11 mouse cellular contexts compared by ENCODE assay signal in the genomic region with DNA sequence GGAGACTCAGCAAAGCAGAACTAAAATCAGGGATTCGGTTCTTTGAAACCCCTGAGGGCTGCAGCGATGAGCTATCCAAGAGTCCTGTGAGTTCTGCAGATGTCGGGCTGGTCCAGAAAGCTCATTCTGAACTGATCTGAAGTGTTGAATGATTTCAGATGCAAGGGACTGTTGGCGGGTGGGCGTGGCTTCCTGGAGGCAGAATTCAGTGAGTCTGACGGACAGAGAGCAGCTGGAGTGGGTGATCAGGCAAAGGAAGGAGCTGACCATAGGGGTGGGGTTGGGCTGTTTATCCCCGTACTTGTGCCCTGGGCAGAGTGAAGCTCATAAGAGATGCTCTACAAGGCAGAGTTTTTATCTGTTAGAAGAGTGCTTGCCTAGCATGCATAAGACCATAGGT. TPM values are rescaled to one million over a fixed set of nuclear protein-coding genes. Genes with fewer than 3 reads are reported as not detected.
DNase-seq lines count a peak whose midpoint lies in the region; ATAC-seq lines count a peak whose summit lies in the region.
"Had no signal": no experiment of that assay in that cellular context is flagged by ENCODE, and none has a peak within 500 bp of the region (broad histone marks: within the 10 kb centered on the region; RNA-seq: fewer than 3 reads in every experiment).

No protein-coding gene starts in this region.

- H3K27ac ChIP-seq in heart, embryonic 12.5 days (ENCODE audit: poor library complexity, severe bottlenecking): no peak overlapping the region
- peak overlapping the region; percentile 16; the same call in 1 of the 2 replicates for H3K27ac ChIP-seq in limb, embryonic 13.5 days
- peak overlapping the region; percentile 36 for H3K27ac ChIP-seq in stomach, embryonic 16.5 days (ENCODE audit: low read length)

- no peak overlapping the region for H3K4me3 ChIP-seq in heart, embryonic 12.5 days
- no peak overlapping the region for H3K4me3 ChIP-seq in limb, embryonic 13.5 days
- H3K4me3 ChIP-seq in stomach, embryonic 16.5 days (replicated peaks; ENCODE audit: low read length): no peak overlapping the region
- H3K4me3 ChIP-seq: forebrain, embryonic 13.5 days had no signal

- no peak for ATAC-seq in heart, embryonic 12.5 days (ENCODE audit: insufficient number of reproducible peaks, low FRiP score)
- ATAC-seq in limb, embryonic 13.5 days (ENCODE audit: low FRiP score, low read depth): no peak
- ATAC-seq in stomach, embryonic 16.5 days (ENCODE audit: insufficient read depth, low FRiP score): no peak; the same call in 1 of the 2 replicates
- ATAC-seq in cerebellum, adult (ENCODE audit: insufficient number of reproducible peaks, low FRiP score, low TSS enrichment): no peak
- ATAC-seq: forebrain, embryonic 13.5 days; liver, postnatal 0 days had no signal

- WGBS in heart, embryonic 12.5 days: 27% methylated on average over 7 of the region's 7 CpGs
- 36% methylated on average over 7 of the region's 7 CpGs for WGBS in limb, embryonic 13.5 days
- WGBS in stomach, embryonic 16.5 days: 29% methylated on average over 7 of the region's 7 CpGs

- H3K9ac ChIP-seq in heart, embryonic 12.5 days: no peak overlapping the region
- H3K9ac ChIP-seq in limb, embryonic 13.5 days: 0 out of 2 replicates have a peak overlapping the region, but pooled peaks have one; percentile 31
- H3K9ac ChIP-seq in stomach, embryonic 16.5 days (ENCODE audit: low read length): no peak overlapping the region
- H3K9ac ChIP-seq: forebrain, embryonic 13.5 days; liver, postnatal 0 days had no signal

- H3K27me3 ChIP-seq in heart, embryonic 12.5 days (replicated peaks): peaks cover 44% of the 10 kb centered on the region
- H3K27me3 ChIP-seq in limb, embryonic 13.5 days: no peaks in the 10 kb centered on the region
- H3K27me3 ChIP-seq in stomach, embryonic 16.5 days (ENCODE audit: control insufficient read depth, insufficient read depth, low read length): no peaks in the 10 kb centered on the region
- H3K27me3 ChIP-seq: forebrain, embryonic 13.5 days had no signal

- H3K36me3 ChIP-seq in heart, embryonic 12.5 days: no peaks in the 10 kb centered on the region
- H3K36me3 ChIP-seq in limb, embryonic 13.5 days: peaks cover 24% of the 10 kb centered on the region
- no peaks in the 10 kb centered on the region for H3K36me3 ChIP-seq in stomach, embryonic 16.5 days (ENCODE audit: control insufficient read depth, insufficient read depth, low read length)

- no peak overlapping the region for H3K4me2 ChIP-seq in heart, embryonic 12.5 days
- H3K4me2 ChIP-seq in limb, embryonic 13.5 days (replicated peaks): no peak overlapping the region
- no peak overlapping the region for H3K4me2 ChIP-seq in stomach, embryonic 16.5 days (ENCODE audit: low read depth, low read length)
- H3K4me2 ChIP-seq: forebrain, embryonic 13.5 days had no signal

- peaks cover 9% of the 10 kb centered on the region for H3K4me1 ChIP-seq in heart, embryonic 12.5 days (replicated peaks)
- peaks cover 52% of the 10 kb centered on the region for H3K4me1 ChIP-seq in limb, embryonic 13.5 days
- peaks cover 41% of the 10 kb centered on the region for H3K4me1 ChIP-seq in stomach, embryonic 16.5 days (ENCODE audit: control insufficient read depth, insufficient read depth, low read length)

- DNase-seq in heart, adult 9 months (ENCODE audit: low spot score in 2 of 2): peak; percentile 17 to 33
- peak; percentile 57 for DNase-seq in retina, postnatal 1 day
- DNase-seq in retina, embryonic 14.5 days (ENCODE audit: low spot score): no peak
- no peak for DNase-seq in spleen, adult 18-20 months
- DNase-seq: cerebellum, postnatal 36 days; liver, postnatal 0 days had no signal

- no peaks in the 10 kb centered on the region for H3K9me3 ChIP-seq in heart, embryonic 12.5 days (replicated peaks)
- no peaks in the 10 kb centered on the region for H3K9me3 ChIP-seq in limb, embryonic 13.5 days
- no peaks in the 10 kb centered on the region for H3K9me3 ChIP-seq in stomach, embryonic 16.5 days (replicated peaks; ENCODE audit: control insufficient read depth, low read length)
- H3K9me3 ChIP-seq: forebrain, embryonic 13.5 days had no signal

RNA-seq across cellular contexts. Expression of gene Ccdc33, which starts 24.8 kb away (rescaled TPM):
- polyA plus RNA-seq in heart, embryonic 12.5 days (2016; fragmentation: Nextera tagmentation; extraction: Ambion mirVana): not detected in 2 replicates
- 0.15 and 0.20 TPM in 2 replicates for polyA plus RNA-seq in limb, embryonic 13.5 days (2015; fragmentation: Nextera tagmentation; extraction: Ambion mirVana)
- not detected in 2 replicates for polyA plus RNA-seq in stomach, embryonic 16.5 days (2015; fragmentation: Nextera tagmentation; extraction: Ambion mirVana)
- polyA plus RNA-seq: liver, postnatal 0 days had no signal

Comparison
In these comparisons a context has a peak if more than half of its experiments do, and no peak if none do; other contexts are left out.
1. DNase-seq: peak in heart, adult 9 months (2 of 2) and retina, postnatal 1 day (single experiment); none in retina, embryonic 14.5 days (single experiment) and spleen, adult 18-20 months (0 of 2).